Mouse (Mus musculus): ENCODE measurements around the gene Camsap1. TPM values are rescaled to one million over a fixed set of nuclear protein-coding genes. Genes with fewer than 3 reads are reported as not detected.

The Camsap1 gene
- polyA plus RNA-seq, 1 experiment from 2014 or later = 30.9 TPM

- no peak for ATAC-seq
- Histone ChIP-seq H3K27me3 (replicated peaks; ENCODE audit: control insufficient read depth, insufficient read depth, low read length) (no peaks in the 10 kb centered on the region), H3K27ac (ENCODE audit: low read depth, low read length) (no peak overlapping the region), H3K36me3 (ENCODE audit: control insufficient read depth, insufficient read depth, low read length) (peaks cover 12% of the 10 kb centered on the region), H3K4me2 (ENCODE audit: low read length) (no peak overlapping the region), H3K4me3 (ENCODE audit: low read depth, low read length) (no peak overlapping the region), H3K9ac (ENCODE audit: low read length) (no peak overlapping the region), H3K4me1 (ENCODE audit: control insufficient read depth, insufficient read depth, low read length) (0 out of 2 replicates have a peak, but pooled peaks cover 8% of the 10 kb centered on the region), H3K9me3 (replicated peaks; ENCODE audit: control insufficient read depth, low read length) (no peaks in the 10 kb centered on the region)
- WGBS = 88% methylated on average over 3 of the region's 3 CpGs
- DNase-seq (ENCODE audit: low spot score) = no peak
Observed at GRCm38 (mm10) chr2:26019923-26020322, 36.8 kb upstream of the Camsap1 start.

- DNase-seq (ENCODE audit: low spot score) = no peak
- ATAC-seq = no peak
- Histone ChIP-seq H3K9me3 (replicated peaks; ENCODE audit: control insufficient read depth, low read length) (no peaks in the 10 kb centered on the region), H3K36me3 (ENCODE audit: control insufficient read depth, insufficient read depth, low read length) (peaks cover 34% of the 10 kb centered on the region), H3K9ac (ENCODE audit: low read length) (no peak overlapping the region), H3K4me2 (ENCODE audit: low read length) (no peak overlapping the region), H3K4me1 (ENCODE audit: control insufficient read depth, insufficient read depth, low read length) (0 out of 2 replicates have a peak, but pooled peaks cover 8% of the 10 kb centered on the region), H3K27me3 (replicated peaks; ENCODE audit: control insufficient read depth, insufficient read depth, low read length) (no peaks in the 10 kb centered on the region), H3K4me3 (ENCODE audit: low read depth, low read length) (no peak overlapping the region), H3K27ac (ENCODE audit: low read depth, low read length) (no peak overlapping the region)
- 79% methylated on average over 4 of the region's 4 CpGs for WGBS
Observed at GRCm38 (mm10) chr2:26017326-26017725, 34.2 kb upstream of the Camsap1 start.

- Histone ChIP-seq H3K9ac (ENCODE audit: low read length) (no peak overlapping the region), H3K27ac (ENCODE audit: low read depth, low read length) (no peak overlapping the region), H3K4me2 (ENCODE audit: low read length) (no peak overlapping the region), H3K36me3 (ENCODE audit: control insufficient read depth, insufficient read depth, low read length) (peaks cover 70% of the 10 kb centered on the region), H3K4me1 (ENCODE audit: control insufficient read depth, insufficient read depth, low read length) (no peaks in the 10 kb centered on the region), H3K27me3 (replicated peaks; ENCODE audit: control insufficient read depth, insufficient read depth, low read length) (no peaks in the 10 kb centered on the region), H3K4me3 (ENCODE audit: low read depth, low read length) (no peak overlapping the region), H3K9me3 (replicated peaks; ENCODE audit: control insufficient read depth, low read length) (no peaks in the 10 kb centered on the region)
- DNase-seq (ENCODE audit: low spot score) = no peak
- WGBS = 97% methylated on average over 3 of the region's 3 CpGs
- ATAC-seq = no peak
Observed at GRCm38 (mm10) chr2:26013674-26014073, 30.6 kb upstream of the Camsap1 start.

GRCm38 (mm10) chr2:26011420-26011819, 28.3 kb upstream of the Camsap1 start:
- Histone ChIP-seq H3K9ac (ENCODE audit: low read length) (no peak overlapping the region), H3K4me1 (ENCODE audit: control insufficient read depth, insufficient read depth, low read length) (no peaks in the 10 kb centered on the region), H3K36me3 (ENCODE audit: control insufficient read depth, insufficient read depth, low read length) (peaks cover 93% of the 10 kb centered on the region), H3K4me2 (ENCODE audit: low read length) (no peak overlapping the region), H3K4me3 (ENCODE audit: low read depth, low read length) (no peak overlapping the region), H3K9me3 (replicated peaks; ENCODE audit: control insufficient read depth, low read length) (no peaks in the 10 kb centered on the region), H3K27me3 (replicated peaks; ENCODE audit: control insufficient read depth, insufficient read depth, low read length) (no peaks in the 10 kb centered on the region), H3K27ac (ENCODE audit: low read depth, low read length) (no peak overlapping the region)
- DNase-seq (ENCODE audit: low spot score) (no peak), ATAC-seq (no peak)
- 76% methylated on average over 1 of the region's 1 CpGs for WGBS

GRCm38 (mm10) chr2:26002001-26002400, 18.9 kb upstream of the Camsap1 start:
- Histone ChIP-seq H3K27me3 (replicated peaks; ENCODE audit: control insufficient read depth, insufficient read depth, low read length) (no peaks in the 10 kb centered on the region), H3K4me2 (ENCODE audit: low read length) (no peak overlapping the region), H3K9ac (ENCODE audit: low read length) (no peak overlapping the region), H3K4me3 (ENCODE audit: low read depth, low read length) (no peak overlapping the region), H3K4me1 (ENCODE audit: control insufficient read depth, insufficient read depth, low read length) (no peaks in the 10 kb centered on the region), H3K36me3 (ENCODE audit: control insufficient read depth, insufficient read depth, low read length) (peaks cover 83% of the 10 kb centered on the region), H3K27ac (ENCODE audit: low read depth, low read length) (no peak overlapping the region), H3K9me3 (replicated peaks; ENCODE audit: control insufficient read depth, low read length) (no peaks in the 10 kb centered on the region)
- ATAC-seq = no peak
- 63% methylated on average over 2 of the region's 2 CpGs for WGBS
- no peak for DNase-seq (ENCODE audit: low spot score)

- H3K4me3 ChIP-seq (ENCODE audit: low read depth, low read length) = no peak overlapping the region
- DNase-seq (ENCODE audit: low spot score) (no peak), ATAC-seq (no peak)
- no peaks in the 10 kb centered on the region for H3K27me3 ChIP-seq (replicated peaks; ENCODE audit: control insufficient read depth, insufficient read depth, low read length)
- peaks cover 80% of the 10 kb centered on the region for H3K36me3 ChIP-seq (ENCODE audit: control insufficient read depth, insufficient read depth, low read length)
- no peak overlapping the region for H3K27ac ChIP-seq (ENCODE audit: low read depth, low read length)
- no peaks in the 10 kb centered on the region for H3K4me1 ChIP-seq (ENCODE audit: control insufficient read depth, insufficient read depth, low read length)
- no peak overlapping the region for H3K9ac ChIP-seq (ENCODE audit: low read length)
- H3K9me3 ChIP-seq (replicated peaks; ENCODE audit: control insufficient read depth, low read length) = no peaks in the 10 kb centered on the region
- 94% methylated on average over 5 of the region's 5 CpGs for WGBS
- no peak overlapping the region for H3K4me2 ChIP-seq (ENCODE audit: low read length)
Observed at GRCm38 (mm10) chr2:26001136-26001535, 18.1 kb upstream of the Camsap1 start.

- H3K27me3 ChIP-seq (replicated peaks; ENCODE audit: control insufficient read depth, insufficient read depth, low read length) = no peaks in the 10 kb centered on the region
- no peaks in the 10 kb centered on the region for H3K9me3 ChIP-seq (replicated peaks; ENCODE audit: control insufficient read depth, low read length)
- no peak for DNase-seq (ENCODE audit: low spot score)
- no peak overlapping the region for H3K9ac ChIP-seq (ENCODE audit: low read length)
- H3K4me3 ChIP-seq (ENCODE audit: low read depth, low read length) = no peak overlapping the region
- peaks cover 49% of the 10 kb centered on the region for H3K36me3 ChIP-seq (ENCODE audit: control insufficient read depth, insufficient read depth, low read length)
- H3K4me2 ChIP-seq (ENCODE audit: low read length) = no peak overlapping the region
- H3K4me1 ChIP-seq (ENCODE audit: control insufficient read depth, insufficient read depth, low read length) = no peaks in the 10 kb centered on the region
- WGBS = 87% methylated on average over 3 of the region's 3 CpGs
- ATAC-seq = no peak
- no peak overlapping the region for H3K27ac ChIP-seq (ENCODE audit: low read depth, low read length)
Observed at GRCm38 (mm10) chr2:25997716-25998115, 14.6 kb upstream of the Camsap1 start.

GRCm38 (mm10) chr2:25994791-25995190, 11.7 kb upstream of the Camsap1 start:
- no peak overlapping the region for H3K4me2 ChIP-seq (ENCODE audit: low read length)
- peaks cover 30% of the 10 kb centered on the region for H3K36me3 ChIP-seq (ENCODE audit: control insufficient read depth, insufficient read depth, low read length)
- H3K4me1 ChIP-seq (ENCODE audit: control insufficient read depth, insufficient read depth, low read length) = no peaks in the 10 kb centered on the region
- no peaks in the 10 kb centered on the region for H3K27me3 ChIP-seq (replicated peaks; ENCODE audit: control insufficient read depth, insufficient read depth, low read length)
- WGBS = 89% methylated on average over 3 of the region's 3 CpGs
- H3K9me3 ChIP-seq (replicated peaks; ENCODE audit: control insufficient read depth, low read length) = no peaks in the 10 kb centered on the region
- H3K4me3 ChIP-seq (ENCODE audit: low read depth, low read length) = no peak overlapping the region
- H3K27ac ChIP-seq (ENCODE audit: low read depth, low read length) = no peak overlapping the region
- no peak for ATAC-seq
- DNase-seq (ENCODE audit: low spot score) = no peak
- H3K9ac ChIP-seq (ENCODE audit: low read length) = no peak overlapping the region

GRCm38 (mm10) chr2:25992285-25992684, 9.2 kb upstream of the Camsap1 start:
- WGBS = 66% methylated on average over 2 of the region's 2 CpGs

More at GRCm38 (mm10) chr2:25992285-25992684, 9.2 kb upstream of the Camsap1 start:
- Histone ChIP-seq H3K9me3 (replicated peaks; ENCODE audit: control insufficient read depth, low read length) (no peaks in the 10 kb centered on the region), H3K36me3 (ENCODE audit: control insufficient read depth, insufficient read depth, low read length) (peaks cover 11% of the 10 kb centered on the region), H3K27ac (ENCODE audit: low read depth, low read length) (no peak overlapping the region), H3K9ac (ENCODE audit: low read length) (no peak overlapping the region), H3K27me3 (replicated peaks; ENCODE audit: control insufficient read depth, insufficient read depth, low read length) (no peaks in the 10 kb centered on the region), H3K4me3 (ENCODE audit: low read depth, low read length) (no peak overlapping the region), H3K4me2 (ENCODE audit: low read length) (no peak overlapping the region), H3K4me1 (ENCODE audit: control insufficient read depth, insufficient read depth, low read length) (no peaks in the 10 kb centered on the region)
- DNase-seq (ENCODE audit: low spot score) (no peak), ATAC-seq (no peak)
